Mouse (Mus musculus) left cerebral cortex, adult 18-20 months (tissue): ENCODE measurements at regions not wholly inside any gene's neighbourhood (a gene's known extent, or its start where the extent isn't known, plus 50 kb on each side); places are given as distances from the start of the nearest gene placed in this dataset.
"Not testable (repeated sequence)": the region's sequence is repeated elsewhere in the genome, so short reads cannot be mapped to it uniquely, and the experiment has no call there.

Experiments used
- DNase-seq, 2 experiments: peaks; one replicate each; pipeline ENCODE4 v3.0.0; 2021 to 2022; ENCODE audit warnings: low spot score in 2 of 2, mixed read lengths in 1 of 2

- DNase-seq = no peak
These were observed 570.8 kb upstream of the Smc2 start for GRCm38 (mm10) chr4:51868250-51868649.

GRCm38 (mm10) chr4:51868716-51869115 is 570.3 kb upstream of the Smc2 start:
- DNase-seq = not testable (repeated sequence)

- DNase-seq = no peak
These were observed 553.6 kb upstream of the Smc2 start for GRCm38 (mm10) chr4:51885460-51885859.

GRCm38 (mm10) chr4:51889280-51889679 is 549.8 kb upstream of the Smc2 start:
- DNase-seq = no peak

- no peak for DNase-seq
These were observed 510.8 kb upstream of the Smc2 start for GRCm38 (mm10) chr4:51928245-51928644.

- peak in 1 of 2 experiments; percentile 2 for DNase-seq
These were observed 469.3 kb upstream of the Smc2 start for GRCm38 (mm10) chr4:51969751-51970150.

GRCm38 (mm10) chr4:51978962-51979361 is 460.1 kb upstream of the Smc2 start:
- peak; percentile 7 to 10 for DNase-seq

- no peak for DNase-seq
These were observed 446.6 kb upstream of the Smc2 start for GRCm38 (mm10) chr4:51992482-51992881.

GRCm38 (mm10) chr4:52036765-52037353 is 402.2 kb upstream of the Smc2 start:
- no peak for DNase-seq

- no peak for DNase-seq
These were observed 395.6 kb upstream of the Smc2 start for GRCm38 (mm10) chr4:52043404-52043803.

- no peak for DNase-seq
These were observed 388.1 kb upstream of the Smc2 start for GRCm38 (mm10) chr4:52050948-52051347.

- no peak for DNase-seq
These were observed 383.0 kb upstream of the Smc2 start for GRCm38 (mm10) chr4:52056031-52056430.

- no peak for DNase-seq
These were observed 379.0 kb upstream of the Smc2 start for GRCm38 (mm10) chr4:52060031-52060430.

GRCm38 (mm10) chr4:52099187-52099586 is 339.9 kb upstream of the Smc2 start:
- no peak for DNase-seq

- no peak for DNase-seq
These were observed 333.2 kb upstream of the Smc2 start for GRCm38 (mm10) chr4:52105887-52106286.

- DNase-seq = no peak
These were observed 321.2 kb upstream of the Smc2 start for GRCm38 (mm10) chr4:52117765-52118290.

- no peak for DNase-seq
These were observed 320.5 kb upstream of the Smc2 start for GRCm38 (mm10) chr4:52118439-52119072.

- peak; percentile 5 to 10 for DNase-seq
These were observed 286.4 kb upstream of the Smc2 start for GRCm38 (mm10) chr4:52152565-52153164.

GRCm38 (mm10) chr4:52176240-52176639 is 262.8 kb upstream of the Smc2 start:
- DNase-seq = no peak

- DNase-seq = no peak
These were observed 241.3 kb upstream of the Smc2 start for GRCm38 (mm10) chr4:52197777-52198176.

GRCm38 (mm10) chr4:52210601-52211000 is 228.4 kb upstream of the Smc2 start:
- no peak for DNase-seq

- DNase-seq = no peak
These were observed 228.0 kb upstream of the Smc2 start for GRCm38 (mm10) chr4:52211022-52211421.
